Mouse (Mus musculus) forebrain, embryonic 10.5 days (tissue): ENCODE data around the gene Ly6g6c. TPM values are rescaled to one million over a fixed set of nuclear protein-coding genes. Genes with fewer than 3 reads are reported as not detected.
A peak's percentile ranks its signal among the peaks of the same experiment; 100 is the strongest.

Experiments
- DNase-seq: peaks from one replicate; pipeline ENCODE4 v3.0.0-alpha.2; 2017; ENCODE audit warnings: low spot score; ENCODE audit errors: extremely low spot score
- H3K27ac ChIP-seq: fragments of 300-500 bp; sonication (generic); 2 replicates; pipeline ENCODE4 v1.5.1; 2016; ENCODE audit warnings: mild to moderate bottlenecking
- H3K27me3 ChIP-seq: fragments of 300-500 bp; sonication (generic); 2 replicates; pipeline ENCODE4 v1.6.1; 2016; ENCODE audit warnings: mild to moderate bottlenecking; ENCODE audit not compliant: poor library complexity, severe bottlenecking
- H3K36me3 ChIP-seq: fragments of 300-500 bp; sonication (generic); replicated peaks from 2 replicates; pipeline ENCODE4 v1.6.1; 2016; ENCODE audit warnings: mild to moderate bottlenecking, moderate library complexity
- H3K4me1 ChIP-seq: fragments of 300-500 bp; sonication (generic); 2 replicates; pipeline ENCODE4 v1.6.1; 2016
- H3K4me3 ChIP-seq: fragments of 300-500 bp; sonication (generic); 2 replicates; pipeline ENCODE4 v1.5.1; 2016; ENCODE audit warnings: mild to moderate bottlenecking, moderate library complexity
- H3K9me3 ChIP-seq: fragments of 300-500 bp; sonication (generic); 2 replicates; pipeline ENCODE4 v1.6.1; 2016; ENCODE audit warnings: mild to moderate bottlenecking, moderate library complexity
- WGBS: fragments of 180-500 bp; shearing (Covaris S2); methylation state at CpG from one replicate; pipeline ENCODE4 v1.1.7; 2016; 5-methylcytosine and 5-hydroxymethylcytosine counted together
- polyA plus RNA-seq: library from polyadenylated mRNA; unstranded; fragments of >200 nt; fragmentation: Nextera tagmentation; extraction: Ambion mirVana; gene quantifications from 2 replicates; pipeline ENCODE4 v1.2.1, GENCODE M21; 2016

The Ly6g6c gene
- polyA plus RNA-seq, 1 experiment from 2014 or later = 0.25 TPM

GRCm38 (mm10) chr17:35102299-35102698 lies 37.1 kb downstream of the Ly6g6c start:
- H3K27ac ChIP-seq = no peak overlapping the region
- H3K27me3 ChIP-seq = no peaks in the 10 kb centered on the region
- no peak for DNase-seq
- no peaks in the 10 kb centered on the region for H3K9me3 ChIP-seq
- no peak overlapping the region for H3K4me3 ChIP-seq
- H3K4me1 ChIP-seq = peaks cover 11% of the 10 kb centered on the region
- peaks cover 64% of the 10 kb centered on the region for H3K36me3 ChIP-seq
- 90% methylated on average over 7 of the region's 8 CpGs for WGBS

DNA sequence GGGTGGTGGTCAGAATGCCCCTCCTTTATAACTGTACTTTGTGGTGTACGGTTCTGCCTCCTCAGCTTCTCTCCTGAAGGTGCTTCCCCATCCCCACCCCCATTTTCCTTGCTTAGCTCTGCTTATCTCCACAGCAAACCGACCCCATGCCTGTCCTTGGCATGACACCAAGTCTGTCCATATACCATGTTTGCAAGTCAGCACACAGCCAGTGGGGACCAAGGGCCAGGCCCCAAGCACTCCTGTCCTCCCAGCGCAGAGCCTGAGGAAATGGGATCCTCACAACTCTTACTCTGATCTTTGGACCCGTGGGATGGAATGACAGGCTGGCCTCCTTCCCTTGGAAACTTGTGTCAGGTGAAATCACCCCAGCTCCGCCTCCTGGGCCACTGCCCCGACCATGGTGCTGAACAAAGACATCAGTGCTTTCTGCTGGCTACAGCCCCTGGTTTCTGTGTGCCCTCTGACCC lies 38.1 kb downstream of the Ly6g6c start:
- no peaks in the 10 kb centered on the region for H3K27me3 ChIP-seq
- 0 out of 2 replicates have a peak overlapping the region, but pooled peaks have one; percentile 15 for H3K4me3 ChIP-seq
- H3K4me1 ChIP-seq = peaks cover 11% of the 10 kb centered on the region
- no peak for DNase-seq
- H3K9me3 ChIP-seq = no peaks in the 10 kb centered on the region
- WGBS = 79% methylated on average over 6 of the region's 6 CpGs
- peaks cover 56% of the 10 kb centered on the region for H3K36me3 ChIP-seq
- H3K27ac ChIP-seq = no peak overlapping the region

GRCm38 (mm10) chr17:35104079-35104478 lies 38.9 kb downstream of the Ly6g6c start:
- H3K27me3 ChIP-seq = no peaks in the 10 kb centered on the region
- WGBS = 91% methylated on average over 7 of the region's 7 CpGs
- no peak overlapping the region for H3K27ac ChIP-seq
- peaks cover 47% of the 10 kb centered on the region for H3K36me3 ChIP-seq
- H3K4me1 ChIP-seq = peaks cover 11% of the 10 kb centered on the region
- H3K9me3 ChIP-seq = no peaks in the 10 kb centered on the region
- DNase-seq = no peak
- H3K4me3 ChIP-seq = no peak overlapping the region

- Histone ChIP-seq H3K9me3 (no peaks in the 10 kb centered on the region), H3K36me3 (peaks cover 41% of the 10 kb centered on the region)
- WGBS = 81% methylated on average over 6 of the region's 6 CpGs
Measured at GRCm38 (mm10) chr17:35104754-35105153, 39.6 kb downstream of the Ly6g6c start.

DNA sequence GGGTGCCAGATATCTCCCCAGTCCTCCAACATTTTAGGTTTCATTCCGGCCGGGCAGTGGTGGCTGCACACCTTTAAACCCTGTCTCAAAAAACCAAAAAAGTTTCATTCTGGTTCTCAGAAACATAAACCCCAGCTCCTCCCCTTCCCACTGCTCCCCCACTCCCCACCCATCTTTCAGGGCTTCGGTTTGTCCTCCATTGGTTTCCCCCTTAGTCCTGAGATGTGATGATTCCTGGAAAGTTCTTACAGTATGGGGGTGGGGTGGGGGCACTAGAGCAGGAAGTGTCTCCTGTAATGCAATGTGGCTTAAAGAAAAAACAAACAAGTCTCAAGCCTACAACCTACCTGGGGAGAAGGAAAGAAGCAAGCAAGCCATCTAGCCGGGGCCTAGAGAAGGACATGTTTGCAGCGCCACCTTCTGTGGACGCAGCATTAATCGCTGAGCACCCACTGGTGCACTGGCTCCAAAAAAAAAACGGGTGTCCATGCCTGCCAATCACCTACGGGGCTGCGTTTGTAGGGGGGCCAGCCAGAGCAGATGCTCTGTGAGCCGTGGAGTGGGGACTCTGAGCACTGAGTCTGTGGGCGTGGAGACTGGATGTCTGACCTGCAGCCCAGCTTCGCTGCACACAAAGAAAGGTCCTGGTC lies 40.7 kb downstream of the Ly6g6c start:
- peak overlapping the region; percentile 28 for H3K4me3 ChIP-seq

More at GRCm38 (mm10) chr17:35104754-35105153, 39.6 kb downstream of the Ly6g6c start:
- DNase-seq = no peak
- H3K27ac ChIP-seq = no peak overlapping the region
- H3K4me3 ChIP-seq = no peak overlapping the region
- no peaks in the 10 kb centered on the region for H3K27me3 ChIP-seq
- peaks cover 11% of the 10 kb centered on the region for H3K4me1 ChIP-seq

DNA sequence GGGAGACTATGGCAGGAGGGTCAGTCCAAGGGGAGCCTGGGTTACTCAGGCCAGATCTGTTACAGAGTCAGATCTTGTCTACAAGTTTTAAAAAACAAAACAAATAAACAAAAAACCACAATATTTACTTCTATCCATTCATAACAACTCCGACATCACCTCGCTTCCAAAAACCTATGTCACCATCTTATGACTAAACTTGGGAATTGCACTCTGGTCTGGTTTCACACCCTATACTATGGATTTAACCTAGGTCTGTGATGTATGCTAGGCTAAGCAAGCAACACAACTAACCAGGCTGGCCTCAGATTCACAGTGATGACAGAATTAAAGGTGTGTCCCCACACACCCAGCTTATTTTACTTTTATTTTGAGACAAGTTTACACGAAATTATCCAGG lies 41.3 kb downstream of the Ly6g6c start:
- no peaks in the 10 kb centered on the region for H3K9me3 ChIP-seq
- WGBS = 81% methylated on average over 3 of the region's 3 CpGs
- H3K4me3 ChIP-seq = peak overlapping the region; percentile 28; the same call in 1 of the 2 replicates
- H3K4me1 ChIP-seq = peaks cover 11% of the 10 kb centered on the region
- DNase-seq = no peak
- peaks cover 23% of the 10 kb centered on the region for H3K36me3 ChIP-seq
- peak overlapping the region; percentile 82 for H3K27ac ChIP-seq
- H3K27me3 ChIP-seq = no peaks in the 10 kb centered on the region

More for the DNA sequence above, 40.7 kb downstream of the Ly6g6c start:
- H3K9me3 ChIP-seq = no peaks in the 10 kb centered on the region
- DNase-seq = peak; percentile 21
- H3K36me3 ChIP-seq = peaks cover 30% of the 10 kb centered on the region
- H3K4me1 ChIP-seq = peaks cover 11% of the 10 kb centered on the region
- WGBS = 27% methylated on average over 13 of the region's 13 CpGs
- peak overlapping the region; percentile 82 for H3K27ac ChIP-seq
- H3K27me3 ChIP-seq = no peaks in the 10 kb centered on the region

GRCm38 (mm10) chr17:35108097-35108496 lies 42.9 kb downstream of the Ly6g6c start, which contains the start of gene Ly6g5c:
Ly6g5c (plus strand) TSS chr17:35108279.
- no peak within 1 kb of the TSS for H3K4me3 ChIP-seq
- H3K27me3 ChIP-seq = no peaks in the 10 kb centered on the region
- H3K27ac ChIP-seq = no peak within 1 kb of the TSS
- H3K36me3 ChIP-seq = peaks cover 7% of the 10 kb centered on the region
- H3K4me1 ChIP-seq = peaks cover 11% of the 10 kb centered on the region
- no peak for DNase-seq
- H3K9me3 ChIP-seq = no peaks in the 10 kb centered on the region
- 91% methylated on average over 6 of the region's 6 CpGs for WGBS

GRCm38 (mm10) chr17:35111774-35112173 lies 46.6 kb downstream of the Ly6g6c start:
- Histone ChIP-seq H3K4me1 (no peaks in the 10 kb centered on the region), H3K27me3 (no peaks in the 10 kb centered on the region), H3K9me3 (no peaks in the 10 kb centered on the region), H3K36me3 (peaks cover 30% of the 10 kb centered on the region), H3K27ac (no peak overlapping the region), H3K4me3 (no peak overlapping the region)
- 87% methylated on average over 9 of the region's 9 CpGs for WGBS
- DNase-seq = no peak

- Histone ChIP-seq H3K4me1 (peaks cover 9% of the 10 kb centered on the region), H3K36me3 (peaks cover 60% of the 10 kb centered on the region), H3K9me3 (no peaks in the 10 kb centered on the region), H3K27me3 (no peaks in the 10 kb centered on the region), H3K4me3 (no peak within 1 kb of the TSS; the same call in 1 of the 2 replicates), H3K27ac (no peak within 1 kb of the TSS)
- DNase-seq = no peak
- 89% methylated on average over 8 of the region's 8 CpGs for WGBS
Measured at GRCm38 (mm10) chr17:35115046-35116019, 50.1 kb downstream of the Ly6g6c start, which contains the start of gene Ly6g5b. Ly6g5b (minus strand) TSS chr17:35115428.

Other genes with a start within 250 kb of the Ly6g6c start
- gene Stk19, start 228.4 kb upstream of the Ly6g6c start, polyA plus RNA-seq = 28.6 and 31.6 TPM in 2 replicates
- gene Dxo, start 228.4 kb upstream of the Ly6g6c start, polyA plus RNA-seq = 80.2 and 83.0 TPM in 2 replicates
- gene Skiv2l, start 215.2 kb upstream of the Ly6g6c start, polyA plus RNA-seq = 58.0 and 58.3 TPM in 2 replicates
- gene Nelfe, start 215.0 kb upstream of the Ly6g6c start, polyA plus RNA-seq = 150 and 153 TPM in 2 replicates
- 1.8 and 2.7 TPM in 2 replicates for gene Cfb, start 202.9 kb upstream of the Ly6g6c start, polyA plus RNA-seq
- gene Zbtb12, start 185.9 kb upstream of the Ly6g6c start, polyA plus RNA-seq = 6.6 and 7.0 TPM in 2 replicates
- 0.05 and 0.11 TPM in 2 replicates for gene Gm20547, start 183.3 kb upstream of the Ly6g6c start, polyA plus RNA-seq
- 0.83 and 1.7 TPM in 2 replicates for gene C2, start 167.1 kb upstream of the Ly6g6c start, polyA plus RNA-seq
- 93.3 and 98.8 TPM in 2 replicates for gene Ehmt2, start 166.9 kb upstream of the Ly6g6c start, polyA plus RNA-seq
- 0.06 and 0.11 TPM in 2 replicates for gene Slc44a4, start 150.9 kb upstream of the Ly6g6c start, polyA plus RNA-seq
- 18.2 and 18.8 TPM in 2 replicates for gene Neu1, start 134.1 kb upstream of the Ly6g6c start, polyA plus RNA-seq
- 0.07 TPM in 1 of 2 replicates, not detected in the other for gene Hspa1b, start 106.2 kb upstream of the Ly6g6c start, polyA plus RNA-seq
- gene Gm20481, start 95.5 kb upstream of the Ly6g6c start, polyA plus RNA-seq = not detected in 2 replicates
- 0.94 and 2.1 TPM in 2 replicates for gene Hspa1a, start 93.2 kb upstream of the Ly6g6c start, polyA plus RNA-seq
- gene Hspa1l, start 92.7 kb upstream of the Ly6g6c start, polyA plus RNA-seq = 1.1 TPM in 2 replicates
- 363 and 375 TPM in 2 replicates for gene Lsm2, start 83.5 kb upstream of the Ly6g6c start, polyA plus RNA-seq
- gene Vars, start 64.4 kb upstream of the Ly6g6c start, polyA plus RNA-seq = 229 and 234 TPM in 2 replicates
- 0.19 and 0.22 TPM in 2 replicates for gene Vwa7, start 48.8 kb upstream of the Ly6g6c start, polyA plus RNA-seq
- 3.0 and 4.1 TPM in 2 replicates for gene Sapcd1, start 37.4 kb upstream of the Ly6g6c start, polyA plus RNA-seq
- gene Msh5, start 18.6 kb upstream of the Ly6g6c start, polyA plus RNA-seq = 4.3 and 5.1 TPM in 2 replicates
- gene Clic1, start 15.4 kb upstream of the Ly6g6c start, polyA plus RNA-seq = 174 and 179 TPM in 2 replicates
- 414 and 441 TPM in 2 replicates for gene Ddah2, start 6.4 kb upstream of the Ly6g6c start, polyA plus RNA-seq
- gene Mpig6b, start 796 bp downstream of the Ly6g6c start, polyA plus RNA-seq = 0.59 and 0.72 TPM in 2 replicates
- 1.00 TPM in 1 of 2 replicates, not detected in the other for gene Ly6g6e, start 11.5 kb downstream of the Ly6g6c start, polyA plus RNA-seq
- 1.8 and 2.0 TPM in 2 replicates for gene Ly6g6d, start 12.7 kb downstream of the Ly6g6c start, polyA plus RNA-seq
- gene Ly6g6f, start 20.2 kb downstream of the Ly6g6c start, polyA plus RNA-seq = 0.46 and 0.69 TPM in 2 replicates
- gene Abhd16a, start 23.9 kb downstream of the Ly6g6c start, polyA plus RNA-seq = 51.8 and 52.7 TPM in 2 replicates
- gene Ly6g5c, start 42.9 kb downstream of the Ly6g6c start, polyA plus RNA-seq = not detected in 2 replicates
- gene Ly6g5b, start 50.0 kb downstream of the Ly6g6c start, polyA plus RNA-seq = 1.2 and 1.4 TPM in 2 replicates
- gene Gpank1, start 56.1 kb downstream of the Ly6g6c start, polyA plus RNA-seq = 33.9 and 42.2 TPM in 2 replicates
- gene Csnk2b, start 56.7 kb downstream of the Ly6g6c start, polyA plus RNA-seq = 290 and 303 TPM in 2 replicates
- 7.8 and 10.6 TPM in 2 replicates for gene D17H6S53E, start 61.0 kb downstream of the Ly6g6c start, polyA plus RNA-seq
- 0.74 and 0.97 TPM in 2 replicates for gene Apom, start 66.7 kb downstream of the Ly6g6c start, polyA plus RNA-seq
- 65.9 and 69.0 TPM in 2 replicates for gene Bag6, start 69.8 kb downstream of the Ly6g6c start, polyA plus RNA-seq
- gene Prrc2a, start 99.5 kb downstream of the Ly6g6c start, polyA plus RNA-seq = 195 and 200 TPM in 2 replicates
- gene Aif1, start 110.7 kb downstream of the Ly6g6c start, polyA plus RNA-seq = 3.3 and 3.9 TPM in 2 replicates
- 3.3 and 4.7 TPM in 2 replicates for gene Lst1, start 123.1 kb downstream of the Ly6g6c start, polyA plus RNA-seq
- gene Ltb, start 129.1 kb downstream of the Ly6g6c start, polyA plus RNA-seq = 0.16 and 0.32 TPM in 2 replicates
- 0.10 TPM in 1 of 2 replicates, not detected in the other for gene Tnf, start 136.6 kb downstream of the Ly6g6c start, polyA plus RNA-seq
- gene Lta, start 140.0 kb downstream of the Ly6g6c start, polyA plus RNA-seq = not detected in 2 replicates
- gene Gm16181, start 155.4 kb downstream of the Ly6g6c start, polyA plus RNA-seq = 0.53 TPM in 1 of 2 replicates, not detected in the other
- 7.0 and 7.7 TPM in 2 replicates for gene Atp6v1g2, start 168.3 kb downstream of the Ly6g6c start, polyA plus RNA-seq
- 10.0 and 11.5 TPM in 2 replicates for gene Nfkbil1, start 170.4 kb downstream of the Ly6g6c start, polyA plus RNA-seq
- 757 and 759 TPM in 2 replicates for gene Ddx39b, start 176.4 kb downstream of the Ly6g6c start, polyA plus RNA-seq
- 57.8 and 58.6 TPM in 2 replicates for gene H2-D1, start 197.3 kb downstream of the Ly6g6c start, polyA plus RNA-seq